Mouse (Mus musculus) ES-E14 (cell line): ENCODE measurements around the gene Hip1r. TPM values are rescaled to one million over a fixed set of nuclear protein-coding genes. Genes with fewer than 3 reads are reported as not detected.

ENCODE experiments used
- DNase-seq: peaks from one replicate; pipeline ENCODE4 v3.0.0-alpha.2; 2013; ENCODE audit warnings: low read depth, low spot score
- H3K27ac ChIP-seq: 2 replicates; pipeline ENCODE4 v1.5.1; 2012; ENCODE audit warnings: low read depth, mild to moderate bottlenecking, low read length, moderate library complexity, mixed read lengths; ENCODE audit not compliant: poor library complexity, insufficient read depth, severe bottlenecking
- H3K36me3 ChIP-seq: 2 replicates; pipeline ENCODE4 v1.6.1; 2012; ENCODE audit warnings: mild to moderate bottlenecking, low read length, moderate library complexity, mixed read lengths; ENCODE audit not compliant: control insufficient read depth, poor library complexity, insufficient read depth, severe bottlenecking
- H3K4me1 ChIP-seq, 2 experiments: fragments of 150-350 bp in 1 of 2; sonication (generic) in 1 of 2; 2 replicates each; pipeline ENCODE4 v1.6.1; 2012; ENCODE audit warnings: low read length in 2 of 2, mild to moderate bottlenecking in 1 of 2, mixed read lengths in 1 of 2; ENCODE audit not compliant: control insufficient read depth in 2 of 2, insufficient read depth in 2 of 2, poor library complexity in 1 of 2
- H3K4me3 ChIP-seq, 2 experiments: fragments of 150-350 bp in 1 of 2; sonication (generic) in 1 of 2; 2 replicates each; pipeline ENCODE4 v1.5.1; 2012; ENCODE audit warnings: low read length in 2 of 2, low read depth in 1 of 2, mild to moderate bottlenecking in 1 of 2, mixed read lengths in 1 of 2; ENCODE audit not compliant: insufficient read depth in 1 of 2, poor library complexity in 1 of 2, severe bottlenecking in 1 of 2
- H3K9ac ChIP-seq: 2 replicates; pipeline ENCODE4 v1.6.1; 2012; ENCODE audit warnings: low read depth, mild to moderate bottlenecking, low read length, mixed read lengths; ENCODE audit not compliant: poor library complexity, insufficient read depth, severe bottlenecking
- H3K9me3 ChIP-seq: fragments of 150-350 bp; sonication (generic); 2 replicates; pipeline ENCODE4 v1.6.1; 2012; ENCODE audit warnings: low read depth, mild to moderate bottlenecking, low read length; ENCODE audit not compliant: control insufficient read depth, insufficient read depth
- CHD2 ChIP-seq: IDR thresholded peaks from 2 replicates; pipeline ENCODE4 v1.6.1; 2014; ENCODE audit warnings: mild to moderate bottlenecking, low read depth, low read length, inconsistent platforms
- HCFC1 ChIP-seq: IDR thresholded peaks from 2 replicates; pipeline ENCODE4 v1.6.1; 2012; ENCODE audit warnings: low read length, inconsistent platforms, borderline replicate concordance; ENCODE audit not compliant: insufficient read depth
- MAFK ChIP-seq: IDR thresholded peaks from 2 replicates; pipeline ENCODE4 v1.6.1; 2014; ENCODE audit warnings: mild to moderate bottlenecking, low read depth, low read length, inconsistent platforms; ENCODE audit not compliant: insufficient read depth
- ZC3H11A ChIP-seq: IDR thresholded peaks from 2 replicates; pipeline ENCODE4 v1.6.1; 2012; ENCODE audit warnings: low read depth, mild to moderate bottlenecking, inconsistent platforms, low read length, borderline replicate concordance
- ZNF384 ChIP-seq: IDR thresholded peaks from 2 replicates; pipeline ENCODE4 v1.6.1; 2012; ENCODE audit warnings: low read depth, low read length, inconsistent platforms
- in situ Hi-C, 2 experiments: fragments of 600-800 bp; cut with MboI; formaldehyde crosslinking; loops; one replicate each; pipeline ENCODE4 v1.15.1; 2025; ENCODE audit warnings: low sequenced_read_pairs in 2 of 2, inconsistent platforms in 1 of 2; ENCODE audit not compliant: unreplicated experiment in 2 of 2
- total RNA-seq: library from RNA; depleted of rRNA; stranded (reverse); fragments of 300-350 nt; gene quantifications from 2 replicates; pipeline ENCODE4 v1.2.3, GENCODE M21; 2012; rRNA removed

Hip1r gene
- 9.7 and 20.8 TPM in 2 replicates for total RNA-seq

- H3K4me1 ChIP-seq, result peaks cover 0 to 13% of the 10 kb centered on the region in 2 experiments; a peak in 2 of 4 replicates
- no peak for TF ChIP-seq CHD2
- no peak for TF ChIP-seq ZC3H11A
- no peak for TF ChIP-seq ZNF384
- no peak for TF ChIP-seq HCFC1
- no peak for TF ChIP-seq MAFK
- no peaks in the 10 kb centered on the region for H3K9me3 ChIP-seq
- in situ Hi-C loops, result no loop called here
- H3K27ac ChIP-seq, result no peak within 1 kb of the TSS
- H3K9ac ChIP-seq, result peak within 1 kb of the TSS; percentile 88
- no peaks in the 10 kb centered on the region; the same call in 1 of the 2 replicates for H3K36me3 ChIP-seq
- peak; percentile 47 for DNase-seq
- H3K4me3 ChIP-seq, result peak within 1 kb of the TSS; percentile 64 to 94
Observed at GRCm38 (mm10) chr5:123973299-123974178, at the start of gene Hip1r. Gene Hip1r, plus strand, starts transcription at chr5:123973628.

DNA sequence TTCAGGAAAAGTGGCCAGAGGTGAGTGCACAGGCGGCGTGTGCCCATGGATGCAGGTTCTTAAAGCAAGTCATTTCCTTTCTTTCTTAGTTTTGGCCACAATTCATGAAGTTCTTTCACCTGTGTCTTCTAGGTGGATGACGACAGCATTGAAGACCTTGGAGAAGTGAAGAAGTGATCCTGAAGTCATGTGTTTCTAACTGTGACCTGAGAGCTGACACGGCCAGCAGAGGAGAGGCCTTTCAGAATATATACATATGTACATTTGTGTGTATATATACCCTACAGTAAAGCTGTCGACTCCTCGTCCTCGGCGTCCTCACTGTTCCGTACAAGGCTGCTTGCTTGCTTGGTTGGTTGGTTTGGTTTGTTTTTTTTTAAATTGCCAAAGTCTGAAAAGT is 46.3 kb upstream of the Hip1r start, which contains the start of gene Gm43518:
Gene Gm43518, plus strand, starts transcription at position 301 of the 400 bp plus-strand sequence.
- H3K27ac ChIP-seq, result no peak within 1 kb of the TSS
- peaks cover 0 to 2% of the 10 kb centered on the region in 2 experiments; a peak in 1 of 4 replicates for H3K4me1 ChIP-seq
- no peak within 1 kb of the TSS for H3K4me3 ChIP-seq
- TF ChIP-seq ZNF384 (no peak), ZC3H11A (no peak), CHD2 (no peak), HCFC1 (no peak), MAFK (no peak)
- in situ Hi-C loops, result no loop called here
- no peak for DNase-seq
- H3K36me3 ChIP-seq, result peaks cover 28% of the 10 kb centered on the region
- H3K9me3 ChIP-seq, result no peaks in the 10 kb centered on the region
- no peak within 1 kb of the TSS for H3K9ac ChIP-seq

GRCm38 (mm10) chr5:123930508-123930989 is 42.9 kb upstream of the Hip1r start, which contains the start of gene Ccdc62:
Gene Ccdc62, plus strand, starts transcription at chr5:123930679.
- peak within 1 kb of the TSS; percentile 70 to 77 for H3K4me3 ChIP-seq
- in situ Hi-C loops, result no loop called here
- peaks cover 0 to 5% of the 10 kb centered on the region in 2 experiments; a peak in 1 of 4 replicates for H3K4me1 ChIP-seq
- no peaks in the 10 kb centered on the region for H3K9me3 ChIP-seq
- TF ChIP-seq HCFC1 (0 out of 2 replicates have a peak, but pooled peaks have one; percentile 57), CHD2 (peak; percentile 95), ZC3H11A (no peak)
- H3K9ac ChIP-seq, result peak within 1 kb of the TSS; percentile 94
- DNase-seq, result peak; percentile 88
- H3K36me3 ChIP-seq, result peaks cover 9% of the 10 kb centered on the region
- peak within 1 kb of the TSS; percentile 51; the same call in 1 of the 2 replicates for H3K27ac ChIP-seq

GRCm38 (mm10) chr5:123931131-123931530 is 42.3 kb upstream of the Hip1r start:
- H3K9me3 ChIP-seq, result no peaks in the 10 kb centered on the region
- peaks cover 0 to 5% of the 10 kb centered on the region in 2 experiments; a peak in 1 of 4 replicates for H3K4me1 ChIP-seq
- peaks cover 8% of the 10 kb centered on the region for H3K36me3 ChIP-seq
- no peak for TF ChIP-seq MAFK
- no peak for TF ChIP-seq CHD2
- no peak for TF ChIP-seq ZNF384
- no peak for TF ChIP-seq ZC3H11A
- no peak for TF ChIP-seq HCFC1
- peak overlapping the region; percentile 70 to 77 for H3K4me3 ChIP-seq
- in situ Hi-C loops, result no loop called here
- H3K27ac ChIP-seq, result no peak overlapping the region; the same call in 1 of the 2 replicates
- peak overlapping the region; percentile 94 for H3K9ac ChIP-seq
- DNase-seq, result no peak
